Mouse (Mus musculus) megakaryocyte, embryonic 14.5 days (primary cell): ENCODE data around the gene Rab7b. TPM values are rescaled to one million over a fixed set of nuclear protein-coding genes. Genes with fewer than 3 reads are reported as not detected.

Source experiments
- H3K27me3 ChIP-seq: replicated peaks from 2 replicates; pipeline ENCODE3; 2012; ENCODE audit warnings: inconsistent platforms
- H3K36me3 ChIP-seq: replicated peaks from 2 replicates; pipeline ENCODE3; 2012; ENCODE audit warnings: low read length, inconsistent platforms, mixed read lengths
- H3K4me1 ChIP-seq: 2 replicates; pipeline ENCODE4 v1.6.1; 2012; ENCODE audit warnings: inconsistent platforms
- H3K4me3 ChIP-seq: replicated peaks from 2 replicates; pipeline ENCODE3; 2012; ENCODE audit warnings: moderate library complexity, mild to moderate bottlenecking, inconsistent platforms
- H3K9me3 ChIP-seq: 2 replicates; pipeline ENCODE4 v1.6.1; 2012; ENCODE audit warnings: inconsistent platforms
- FLI1 ChIP-seq: IDR thresholded peaks from 2 replicates; pipeline ENCODE4 v1.6.1; 2012; ENCODE audit warnings: low read length, inconsistent platforms, mixed read lengths
- GATA1 ChIP-seq: IDR thresholded peaks from 3 replicates; pipeline ENCODE4 v1.6.1; 2012; ENCODE audit warnings: mixed read lengths, low read length, inconsistent platforms, borderline replicate concordance
- polyA plus RNA-seq: library from polyadenylated mRNA; stranded (reverse); fragments of >175 nt; gene quantifications from 2 replicates; pipeline ENCODE4 v1.2.3, GENCODE M21; 2012; ENCODE audit warnings: low replicate concordance; ENCODE audit not compliant: insufficient read depth

Gene Rab7b
- polyA plus RNA-seq, 1 experiment: 2.3 TPM

GRCm38 (mm10) chr1:131748636-131749035, 60.1 kb downstream of the Rab7b start:
- no peaks in the 10 kb centered on the region for H3K36me3 ChIP-seq
- peaks cover 96% of the 10 kb centered on the region for H3K27me3 ChIP-seq
- peaks cover 78% of the 10 kb centered on the region for H3K4me1 ChIP-seq
- H3K9me3 ChIP-seq: no peaks in the 10 kb centered on the region
- TF ChIP-seq FLI1 (no peak), GATA1 (no peak)
- H3K4me3 ChIP-seq: no peak overlapping the region

GRCm38 (mm10) chr1:131749706-131750545, 61.4 kb downstream of the Rab7b start:
- Histone ChIP-seq H3K4me1 (peaks cover 82% of the 10 kb centered on the region), H3K4me3 (no peak overlapping the region), H3K9me3 (no peaks in the 10 kb centered on the region), H3K27me3 (peaks cover 90% of the 10 kb centered on the region), H3K36me3 (no peaks in the 10 kb centered on the region)
- no peak for TF ChIP-seq FLI1
- no peak for TF ChIP-seq GATA1

GRCm38 (mm10) chr1:131751181-131751890, 62.8 kb downstream of the Rab7b start:
- Histone ChIP-seq H3K4me3 (no peak overlapping the region), H3K4me1 (peaks cover 90% of the 10 kb centered on the region), H3K27me3 (peaks cover 90% of the 10 kb centered on the region), H3K36me3 (no peaks in the 10 kb centered on the region), H3K9me3 (no peaks in the 10 kb centered on the region)
- TF ChIP-seq FLI1: no peak
- TF ChIP-seq GATA1: no peak

- no peaks in the 10 kb centered on the region for H3K9me3 ChIP-seq
- H3K4me3 ChIP-seq: no peak overlapping the region
- H3K27me3 ChIP-seq: peaks cover 90% of the 10 kb centered on the region
- TF ChIP-seq FLI1 (no peak), GATA1 (no peak)
- no peaks in the 10 kb centered on the region for H3K36me3 ChIP-seq
- H3K4me1 ChIP-seq: peaks cover 86% of the 10 kb centered on the region
These were observed 63.4 kb downstream of the Rab7b start for GRCm38 (mm10) chr1:131751891-131752311.

GRCm38 (mm10) chr1:131754212-131754829, 65.8 kb downstream of the Rab7b start:
- TF ChIP-seq FLI1 (no peak), GATA1 (no peak)
- H3K27me3 ChIP-seq: peaks cover 91% of the 10 kb centered on the region
- H3K4me3 ChIP-seq: no peak overlapping the region
- H3K9me3 ChIP-seq: no peaks in the 10 kb centered on the region
- H3K4me1 ChIP-seq: peaks cover 63% of the 10 kb centered on the region
- no peaks in the 10 kb centered on the region for H3K36me3 ChIP-seq

- peaks cover 57% of the 10 kb centered on the region for H3K4me1 ChIP-seq
- peaks cover 87% of the 10 kb centered on the region for H3K27me3 ChIP-seq
- peak overlapping the region; percentile 3 for H3K4me3 ChIP-seq
- H3K36me3 ChIP-seq: no peaks in the 10 kb centered on the region
- no peak for TF ChIP-seq FLI1
- no peak for TF ChIP-seq GATA1
- no peaks in the 10 kb centered on the region for H3K9me3 ChIP-seq
These were observed 66.4 kb downstream of the Rab7b start for GRCm38 (mm10) chr1:131754916-131755315.

- Histone ChIP-seq H3K4me3 (no peak overlapping the region), H3K9me3 (no peaks in the 10 kb centered on the region), H3K4me1 (peaks cover 51% of the 10 kb centered on the region), H3K36me3 (no peaks in the 10 kb centered on the region), H3K27me3 (peaks cover 81% of the 10 kb centered on the region)
- TF ChIP-seq FLI1: no peak
- TF ChIP-seq GATA1: no peak
These were observed 68.7 kb downstream of the Rab7b start for GRCm38 (mm10) chr1:131757211-131757610.

- Histone ChIP-seq H3K9me3 (no peaks in the 10 kb centered on the region), H3K4me3 (no peak overlapping the region), H3K27me3 (peaks cover 77% of the 10 kb centered on the region), H3K4me1 (peaks cover 38% of the 10 kb centered on the region), H3K36me3 (no peaks in the 10 kb centered on the region)
- TF ChIP-seq GATA1 (no peak), FLI1 (no peak)
These were observed 70.3 kb downstream of the Rab7b start for GRCm38 (mm10) chr1:131758796-131759195.

- Histone ChIP-seq H3K4me3 (no peak overlapping the region), H3K27me3 (peaks cover 83% of the 10 kb centered on the region), H3K4me1 (peaks cover 29% of the 10 kb centered on the region), H3K36me3 (no peaks in the 10 kb centered on the region), H3K9me3 (no peaks in the 10 kb centered on the region)
- TF ChIP-seq GATA1: no peak
- no peak for TF ChIP-seq FLI1
These were observed 71.4 kb downstream of the Rab7b start for GRCm38 (mm10) chr1:131759667-131760427.
